Mouse (Mus musculus): Measurements from ENCODE around the gene Klkb1.
A peak's percentile ranks its signal among the peaks of the same experiment; 100 is the strongest.
"Not testable (repeated sequence)": the region's sequence is repeated elsewhere in the genome, so short reads cannot be mapped to it uniquely, and the experiment has no call there.

The Klkb1 gene

DNA sequence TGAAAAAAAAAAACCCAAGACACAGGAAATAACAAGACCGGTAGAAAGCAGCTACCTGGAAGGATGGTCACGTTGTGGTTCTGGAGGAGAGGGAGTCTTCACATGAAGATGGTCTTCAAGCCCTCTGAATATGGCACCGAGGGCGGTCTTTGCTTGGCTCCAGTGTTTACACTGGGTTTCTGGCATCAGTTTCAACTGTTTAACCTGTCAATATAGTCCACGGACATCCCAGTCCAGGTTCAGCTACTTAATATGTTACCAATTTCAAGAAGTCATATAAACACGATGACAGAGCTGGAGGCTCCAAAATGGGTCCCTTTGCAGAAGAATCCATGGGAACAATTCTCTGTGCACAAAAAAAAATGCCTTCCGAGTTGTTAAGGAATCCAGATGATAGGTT, at the start of gene Klkb1:
Klkb1 (minus strand) TSS at position 173 of the 400 bp plus-strand sequence.
- no peak for DNase-seq (ENCODE audit: low spot score in 2 of 2)

DNA sequence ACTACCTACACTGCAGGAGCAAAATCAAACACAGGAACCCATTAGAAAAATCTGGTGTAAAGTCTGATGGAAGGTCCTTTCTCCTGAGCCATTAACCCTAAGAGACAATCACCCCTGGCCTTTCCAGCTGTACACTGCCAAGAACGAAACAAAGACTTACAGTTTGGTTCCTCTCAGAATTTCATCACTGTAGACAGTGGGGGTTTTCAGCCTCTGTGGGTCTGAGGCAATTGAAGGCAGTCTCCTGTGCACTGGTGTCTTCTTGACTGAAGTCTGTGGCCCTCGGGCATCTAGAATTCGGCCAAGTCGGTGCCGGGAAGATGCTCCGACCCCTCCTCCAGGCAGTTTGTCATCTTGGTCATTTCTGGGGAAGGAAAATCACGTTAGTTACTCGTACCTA, 49.6 kb upstream of the Klkb1 start:
- DNase-seq (ENCODE audit: low spot score in 2 of 2) = no peak

DNA sequence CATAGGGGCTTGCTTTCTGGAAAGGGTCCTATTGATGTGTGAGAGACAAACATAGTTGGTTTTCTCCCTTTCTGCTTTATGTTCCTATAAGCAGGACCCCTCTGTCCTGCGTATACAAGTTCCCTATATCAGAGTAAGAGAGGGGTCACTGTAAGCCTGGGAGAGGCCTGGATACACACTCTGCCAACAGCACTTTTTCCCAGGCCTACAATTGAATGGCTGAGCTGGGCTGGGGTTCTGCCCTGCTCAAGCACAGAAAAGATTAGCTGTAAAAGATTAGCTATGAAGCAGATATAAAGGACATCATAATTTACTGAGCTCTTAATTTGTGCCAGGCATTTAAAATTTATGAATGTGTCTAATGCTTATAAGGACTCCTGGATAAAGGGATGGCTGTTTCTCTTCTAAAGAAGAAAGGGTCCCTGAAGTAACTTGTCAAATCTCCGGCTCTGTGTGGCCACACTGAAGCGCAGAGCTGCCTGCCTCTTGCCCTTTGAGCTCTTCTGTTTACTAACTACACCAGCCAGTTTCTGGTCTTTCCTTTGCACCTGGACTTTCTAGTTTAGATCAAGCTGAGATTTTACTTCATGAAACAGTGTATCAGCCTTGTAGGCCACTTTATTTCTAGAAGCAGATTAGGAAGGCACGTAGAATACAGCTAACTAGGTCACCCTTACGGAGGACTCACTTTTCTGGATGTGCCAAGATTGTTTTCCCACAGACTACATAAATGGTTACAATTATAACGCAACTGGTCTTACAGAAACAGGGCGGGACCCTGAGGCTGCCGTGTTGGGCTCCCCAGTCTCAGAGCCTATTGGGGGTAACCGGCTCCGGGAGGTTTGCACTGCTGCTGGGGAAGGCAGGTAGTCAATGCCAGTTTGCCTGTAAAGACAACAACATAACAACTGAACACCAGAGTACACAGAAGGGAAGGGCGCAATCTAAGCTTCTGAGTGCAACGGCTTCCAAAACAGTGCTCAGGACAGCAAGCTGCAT, 47.3 kb upstream of the Klkb1 start:
- no peak for DNase-seq (ENCODE audit: low spot score in 2 of 2)

DNA sequence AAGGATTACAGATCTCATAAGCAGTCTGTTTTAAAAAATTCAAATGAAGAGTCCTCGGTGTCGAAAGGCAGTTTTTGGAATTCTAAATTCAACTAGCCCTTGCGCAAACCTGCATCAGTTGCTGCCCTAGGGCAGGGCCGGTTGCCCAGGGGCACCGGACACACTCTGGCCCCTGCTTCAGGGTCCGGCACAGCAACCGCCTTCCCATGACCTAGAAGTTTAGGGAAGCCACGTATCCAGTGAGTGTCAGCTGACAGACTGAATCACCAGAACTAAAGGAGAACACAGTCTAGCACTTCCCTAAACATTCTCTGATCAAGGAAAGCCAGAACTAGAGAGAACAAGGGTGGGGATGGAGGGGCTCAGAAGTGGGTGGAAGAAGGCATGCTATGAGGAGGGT, 38.8 kb upstream of the Klkb1 start:
- no peak for DNase-seq (ENCODE audit: low spot score in 2 of 2)

DNA sequence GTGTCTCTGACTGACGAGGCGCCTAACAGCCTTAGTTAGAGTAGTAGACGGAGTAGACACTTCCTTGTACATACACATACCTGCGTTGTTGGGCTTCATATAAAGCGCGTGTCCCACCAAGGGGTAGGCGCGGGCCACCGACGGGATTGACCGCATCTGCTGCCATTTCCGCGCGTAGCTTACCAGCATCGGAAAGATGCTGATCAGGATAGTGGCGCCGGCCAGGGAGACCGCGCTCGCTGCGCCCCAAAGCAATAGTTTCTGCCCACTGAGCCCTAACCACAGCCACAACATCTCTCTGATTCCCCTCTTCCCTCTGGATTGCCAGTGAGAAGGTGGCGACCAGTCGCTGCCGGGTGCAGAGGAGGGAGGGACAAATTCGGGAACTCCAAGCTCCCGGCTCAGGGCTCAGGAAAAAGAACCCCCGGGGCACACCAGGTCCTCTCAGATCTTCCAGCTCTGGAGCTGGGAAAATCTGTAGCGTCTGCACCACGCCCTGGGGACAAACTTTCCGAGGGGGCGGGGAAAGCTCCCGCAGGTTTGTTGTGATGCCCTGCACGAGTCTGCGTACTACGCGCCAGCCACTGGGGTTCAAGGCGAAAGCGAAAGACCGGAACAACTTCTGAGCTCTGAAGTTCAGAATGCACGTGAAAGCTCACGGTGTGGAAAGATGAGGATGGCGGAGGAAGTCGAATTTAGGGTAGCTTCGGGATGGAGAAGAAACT, 38.2 kb upstream of the Klkb1 start, which contains the start of gene Cyp4v3:
Cyp4v3 (minus strand) TSS at position 532 of the 725 bp plus-strand sequence.
- peak; percentile 14 to 23 for DNase-seq (ENCODE audit: low spot score in 2 of 2)

DNA sequence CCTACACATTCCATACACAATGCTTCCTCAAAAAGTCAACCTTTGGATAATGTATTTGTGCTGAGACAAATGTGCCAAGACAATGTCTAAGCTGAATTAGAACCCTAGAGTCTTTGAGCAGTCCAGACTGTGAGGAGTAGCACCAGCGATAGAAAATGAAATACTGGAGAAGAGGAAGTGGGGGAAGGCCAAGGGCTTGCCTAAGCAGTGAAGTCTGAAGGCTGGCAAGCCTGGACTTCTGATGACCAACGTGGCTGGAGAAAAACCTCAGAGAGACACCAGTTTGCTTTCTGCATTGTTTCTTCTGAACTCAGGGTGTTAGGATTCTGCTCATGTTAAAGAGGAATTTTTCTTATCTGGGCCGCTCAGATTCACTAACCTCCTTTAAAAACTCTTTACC, 36.2 kb upstream of the Klkb1 start:
- no peak for DNase-seq (ENCODE audit: low spot score in 2 of 2)

DNA sequence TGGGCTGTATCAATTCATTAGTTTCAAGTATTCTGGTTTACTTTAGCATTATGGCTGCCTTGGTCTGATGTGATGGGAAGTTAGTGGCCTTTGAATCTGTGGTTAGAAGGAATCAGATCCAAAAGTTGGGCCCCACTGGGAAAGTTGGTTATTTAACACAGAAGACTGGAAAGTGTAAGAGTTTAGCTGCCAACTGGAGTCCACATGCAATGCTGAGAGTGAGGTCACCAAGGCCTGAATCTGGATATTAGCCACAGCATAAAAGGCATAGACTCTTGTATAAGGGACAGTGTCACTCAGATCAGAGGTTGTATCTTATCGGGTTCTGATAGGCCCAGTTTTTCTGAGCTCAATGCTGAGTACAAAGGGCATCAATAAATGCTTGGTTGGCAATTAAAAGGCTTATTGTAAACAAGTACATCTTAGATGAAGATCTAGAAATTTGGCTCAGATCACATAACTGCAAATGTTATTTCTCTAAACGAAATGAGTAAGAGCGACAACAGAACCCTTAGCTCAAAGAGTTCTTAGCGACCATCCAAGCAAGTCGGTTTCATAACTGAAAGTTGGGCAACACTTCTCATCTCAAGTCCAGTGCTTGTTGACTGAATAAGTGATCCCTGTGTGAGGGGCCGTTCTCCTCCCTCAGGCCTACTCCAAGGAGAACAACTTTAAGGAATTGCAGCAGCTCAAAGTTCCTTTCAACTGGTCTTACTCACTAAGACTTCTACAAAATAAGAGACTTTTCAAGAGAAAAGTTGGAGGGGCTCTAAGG, 34.7 kb upstream of the Klkb1 start:
- DNase-seq (ENCODE audit: low spot score in 2 of 2) = no peak

DNA sequence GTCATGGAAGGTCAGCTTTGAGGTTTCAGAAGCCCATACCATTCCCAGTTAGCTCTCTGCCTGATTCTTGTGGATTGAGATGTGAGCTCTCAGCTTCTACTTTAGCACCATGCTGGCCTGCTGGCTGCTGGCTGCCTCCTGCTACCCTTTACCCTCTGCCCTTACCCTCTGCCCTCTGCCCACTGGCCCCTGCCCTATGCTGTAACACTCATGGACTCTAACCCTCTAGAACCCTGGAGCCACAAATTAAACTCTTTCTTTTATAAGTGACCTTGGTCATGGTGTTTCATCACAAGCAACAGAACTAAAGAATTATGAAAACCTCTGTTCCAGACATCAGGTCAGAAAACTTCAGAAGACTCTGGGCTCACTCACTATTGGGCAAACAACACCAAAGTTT, 32.4 kb upstream of the Klkb1 start:
- DNase-seq (ENCODE audit: low spot score in 2 of 2) = not testable (repeated sequence)

DNA sequence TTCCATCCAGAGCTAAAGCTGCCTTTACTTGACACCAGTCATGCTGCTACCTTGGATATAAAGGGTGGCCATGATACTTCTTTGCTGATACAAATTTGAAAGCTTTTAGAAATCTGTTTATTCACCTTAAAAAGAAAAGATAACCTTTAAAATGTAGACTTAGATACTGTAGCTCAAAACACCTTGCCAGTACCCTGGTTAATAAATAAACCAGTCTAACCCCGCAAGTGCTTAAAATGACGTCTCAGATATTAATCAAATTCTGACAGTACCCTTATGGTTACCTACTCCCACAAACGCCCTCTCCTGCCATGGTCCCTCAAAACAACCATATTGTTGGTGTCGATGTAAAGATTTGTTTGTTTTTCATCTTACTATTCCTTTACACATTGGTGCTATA, 29.5 kb upstream of the Klkb1 start:
- DNase-seq (ENCODE audit: low spot score in 2 of 2) = no peak

DNA sequence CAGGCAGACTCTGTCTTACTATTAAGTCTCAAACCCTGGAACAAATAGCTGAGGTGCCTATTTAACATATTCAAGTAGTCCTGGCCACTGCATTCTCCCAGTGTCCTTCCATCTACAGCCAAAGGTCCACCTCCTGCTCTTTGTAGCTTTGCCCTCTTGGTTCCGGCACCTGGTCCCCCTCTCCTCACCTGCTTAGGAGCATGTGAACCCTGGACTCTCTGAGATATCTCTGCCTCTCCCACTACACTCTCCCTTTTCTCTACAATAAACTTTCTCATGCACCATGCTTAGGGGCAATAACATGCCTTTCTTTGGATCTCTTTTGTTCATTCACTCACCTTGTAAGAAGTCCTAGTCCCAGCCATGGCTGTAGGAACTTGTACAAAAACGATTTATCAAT, 26.7 kb upstream of the Klkb1 start:
- DNase-seq (ENCODE audit: low spot score in 2 of 2) = no peak

DNA sequence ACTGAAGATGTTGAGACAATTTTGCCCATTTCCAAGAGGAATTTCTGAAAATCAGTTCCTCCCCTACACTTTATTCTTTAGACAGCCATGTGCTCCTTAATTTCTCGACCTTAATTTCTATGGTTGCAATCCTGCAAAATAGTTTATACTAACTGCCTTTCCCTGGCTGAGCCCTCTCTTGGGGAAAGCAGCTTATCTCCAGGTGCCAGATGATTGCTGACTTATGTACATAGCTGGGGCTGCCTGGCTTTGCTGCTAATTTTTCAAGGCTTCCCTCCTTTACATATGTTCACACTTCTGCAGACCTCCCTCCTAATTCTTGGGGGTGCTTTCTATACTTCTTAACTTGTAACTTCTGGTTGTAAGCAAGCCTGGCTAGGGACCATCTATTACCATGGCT, 26.3 kb upstream of the Klkb1 start:
- DNase-seq (ENCODE audit: low spot score in 2 of 2) = no peak

DNA sequence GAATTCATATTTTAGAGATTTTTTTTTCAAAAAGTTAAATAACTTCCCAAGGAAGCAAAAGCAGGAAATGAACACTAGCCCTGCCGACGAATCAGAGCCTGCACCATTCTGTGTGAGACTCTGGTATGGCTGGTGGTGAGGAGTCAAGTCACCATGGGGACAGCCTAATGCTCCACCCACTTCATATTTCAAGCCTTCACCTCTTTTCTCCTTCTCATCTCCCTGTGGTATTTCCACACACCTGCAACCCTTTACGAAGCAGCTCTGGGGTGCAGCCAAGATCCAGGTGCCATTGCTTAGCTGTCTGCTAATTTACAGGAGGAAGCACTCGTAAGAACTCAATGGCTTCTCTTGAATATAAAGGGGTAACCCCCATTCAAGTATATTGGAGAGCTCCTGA, 16.3 kb upstream of the Klkb1 start:
- no peak for DNase-seq (ENCODE audit: low spot score in 2 of 2)

DNA sequence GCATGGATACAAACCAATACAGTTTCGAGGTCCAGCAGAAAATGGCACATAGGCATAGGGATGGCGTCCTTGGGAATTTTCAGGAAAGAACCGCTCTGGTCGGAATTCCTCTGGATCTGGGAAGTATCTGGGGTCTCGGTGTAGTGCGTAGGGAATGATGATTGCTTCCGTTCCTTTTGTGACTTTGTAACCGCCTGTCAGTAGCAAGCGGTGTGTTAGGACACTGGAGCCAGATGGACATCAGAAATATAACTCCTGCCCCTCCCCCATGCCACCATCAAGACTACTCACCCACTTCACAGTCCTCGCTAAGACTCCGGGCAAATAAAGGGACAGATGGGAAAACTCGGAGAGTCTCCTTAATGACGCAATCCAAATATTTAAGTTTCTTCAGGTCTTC, 13.7 kb upstream of the Klkb1 start, which contains the start of gene Gm45753:
Gm45753 (minus strand) TSS at position 101 of the 400 bp plus-strand sequence.
- no peak for DNase-seq (ENCODE audit: low spot score in 2 of 2)

DNA sequence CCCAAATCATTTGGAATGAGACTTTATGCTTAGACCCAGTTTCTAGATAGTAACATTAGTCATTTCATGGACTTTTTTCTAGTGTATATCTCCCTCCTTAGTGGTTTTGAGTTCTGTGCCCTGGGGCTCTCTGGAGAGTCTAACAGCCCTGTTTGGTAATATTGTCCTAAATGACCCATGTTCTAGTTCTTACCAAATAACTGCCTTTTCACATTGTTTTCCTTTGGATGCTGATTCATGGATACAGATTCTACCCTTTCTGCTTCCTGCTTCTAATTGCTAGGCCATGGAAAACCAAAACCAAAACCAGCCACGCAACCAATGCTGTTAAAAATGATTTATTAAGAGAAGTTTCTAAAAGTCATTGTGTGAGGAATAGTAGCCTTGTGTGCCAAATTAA, 10.8 kb upstream of the Klkb1 start:
- no peak for DNase-seq (ENCODE audit: low spot score in 2 of 2)

DNA sequence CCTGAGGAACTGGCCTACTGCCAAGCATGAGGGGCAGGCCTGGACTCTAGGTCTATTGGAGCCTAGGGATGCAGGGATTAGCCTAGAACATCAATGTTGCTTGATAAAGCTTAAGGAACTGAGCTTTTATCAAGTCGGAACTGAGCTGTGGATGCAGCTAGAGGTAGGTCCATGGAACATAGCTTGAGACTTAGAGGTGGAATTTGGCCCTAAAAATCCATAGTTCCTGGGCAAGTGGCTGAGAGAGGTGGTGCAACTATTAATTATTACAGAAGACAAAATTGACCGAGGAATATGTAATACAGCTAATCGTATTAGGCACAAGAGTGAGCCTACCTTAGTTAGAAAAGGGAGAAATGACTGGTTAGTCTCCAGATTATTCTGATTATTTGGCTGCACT, 9.7 kb upstream of the Klkb1 start:
- DNase-seq (ENCODE audit: low spot score in 2 of 2) = no peak

DNA sequence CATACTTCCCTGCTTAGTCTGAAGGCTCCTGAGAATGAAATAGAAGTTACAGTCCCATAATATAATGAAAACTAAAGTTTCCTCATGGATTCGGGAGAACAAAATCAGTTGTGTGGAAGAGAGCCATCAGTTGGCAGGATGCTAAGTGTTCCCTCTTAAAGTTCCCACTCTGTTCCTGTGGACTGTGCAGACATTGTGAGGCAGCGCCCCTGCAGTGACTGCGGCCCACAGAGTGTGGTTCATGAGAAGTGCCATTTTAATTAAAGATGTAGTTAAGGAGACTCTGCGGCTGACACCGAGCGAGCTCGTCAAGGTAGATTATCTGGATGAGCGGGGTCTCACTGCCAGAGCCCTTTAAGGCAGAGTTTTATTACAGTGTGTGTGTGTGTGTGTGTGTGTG, 7.7 kb upstream of the Klkb1 start:
- DNase-seq (ENCODE audit: low spot score in 2 of 2) = no peak

DNA sequence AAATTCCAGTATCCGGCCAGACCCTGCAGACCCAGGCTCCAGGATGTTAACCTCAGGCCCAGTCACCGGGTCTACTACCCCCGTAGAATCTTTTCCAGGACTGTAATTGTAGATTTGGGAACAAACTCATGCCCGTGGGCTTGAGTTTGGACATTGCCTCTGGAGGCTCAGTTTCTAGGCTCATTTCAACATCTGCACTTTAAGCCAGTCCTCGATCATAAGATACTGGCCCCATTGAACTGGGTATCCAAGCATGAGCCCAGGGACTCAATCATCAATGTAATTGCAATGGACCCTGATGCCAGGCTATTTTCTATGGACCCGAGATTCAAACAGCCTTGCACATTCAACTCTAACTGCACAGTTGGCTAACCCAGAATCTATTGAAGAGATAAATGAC, 617 bp upstream of the Klkb1 start:
- DNase-seq (ENCODE audit: low spot score in 2 of 2) = no peak

DNA sequence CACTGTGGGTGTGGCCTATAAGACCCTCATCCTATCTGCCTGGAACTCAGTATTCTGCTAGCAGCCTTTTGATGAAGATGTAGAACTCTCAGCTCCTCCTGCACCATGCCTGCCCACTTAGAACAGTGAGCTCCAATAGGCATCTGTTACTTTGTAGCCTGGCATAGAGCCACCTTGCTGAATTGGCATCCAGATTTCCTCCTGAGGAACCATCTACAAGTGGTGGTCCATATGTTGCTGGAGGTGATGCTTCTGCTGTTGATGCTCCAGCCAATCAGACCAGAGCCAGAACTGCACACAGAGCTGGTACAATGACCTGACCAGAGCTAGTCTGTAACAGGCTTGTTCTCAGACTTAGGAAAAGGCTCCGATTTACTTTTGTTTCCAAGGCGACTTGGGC, 2.9 kb downstream of the Klkb1 start:
- no peak for DNase-seq (ENCODE audit: low spot score in 2 of 2)

DNA sequence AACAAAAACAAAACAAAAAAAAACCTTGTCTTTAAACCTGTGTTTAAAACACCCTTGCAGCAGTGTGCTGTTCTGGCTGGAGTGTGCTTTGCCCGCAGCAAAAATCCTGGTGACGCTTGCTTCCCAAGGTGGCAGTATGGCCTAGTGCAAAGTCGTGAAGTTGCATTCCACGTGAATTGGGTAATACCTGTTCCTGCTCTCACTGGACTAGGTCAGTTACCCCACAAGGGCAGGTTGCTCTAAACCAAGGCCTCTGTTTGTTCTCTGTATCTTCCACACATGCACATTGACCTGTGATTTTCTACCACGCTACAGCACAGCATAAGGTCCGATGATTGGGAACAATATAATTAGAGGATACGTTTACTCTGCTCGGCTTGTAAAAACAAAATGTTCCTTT, 13.0 kb downstream of the Klkb1 start:
- DNase-seq (ENCODE audit: low spot score in 2 of 2) = no peak

DNA sequence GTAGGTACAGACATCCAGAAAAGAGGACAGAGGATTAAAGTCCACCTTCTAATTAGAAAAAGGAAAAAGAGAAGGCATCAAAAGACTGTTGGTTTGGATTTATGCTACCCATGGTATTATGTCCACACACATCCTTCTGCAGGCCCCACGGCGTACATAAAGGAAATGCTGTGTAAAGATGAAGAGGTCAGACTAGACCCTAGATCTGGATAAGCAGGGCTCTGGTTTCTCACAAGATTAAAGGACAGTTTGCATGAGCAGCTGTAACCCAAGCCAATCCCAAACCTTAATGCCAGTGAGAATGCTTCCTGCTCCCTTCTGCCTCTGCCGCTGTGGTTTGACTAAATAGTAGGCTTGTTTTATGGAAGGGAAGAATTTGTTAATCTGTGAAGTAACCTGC, 17.2 kb downstream of the Klkb1 start:
- no peak for DNase-seq (ENCODE audit: low spot score in 2 of 2)

DNA sequence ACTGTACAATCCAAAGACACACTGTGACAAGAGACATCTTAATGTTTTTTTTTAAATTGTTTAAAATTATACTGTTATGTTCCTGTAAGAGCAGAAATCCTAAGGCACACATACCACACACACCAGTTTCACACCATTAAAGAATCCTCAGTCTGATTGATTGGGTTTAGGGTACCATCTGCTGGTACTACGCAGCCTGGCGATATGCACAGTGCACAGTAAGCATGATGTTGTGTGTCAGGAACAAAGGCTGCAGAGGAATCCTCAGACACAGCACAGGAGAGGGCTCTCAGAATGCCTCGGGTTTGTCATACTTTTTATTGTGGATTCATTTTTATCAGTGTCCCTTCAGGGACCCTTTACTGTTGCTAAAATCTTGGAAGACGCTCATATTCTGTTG, 20.3 kb downstream of the Klkb1 start:
- DNase-seq (ENCODE audit: low spot score in 2 of 2) = no peak

DNA sequence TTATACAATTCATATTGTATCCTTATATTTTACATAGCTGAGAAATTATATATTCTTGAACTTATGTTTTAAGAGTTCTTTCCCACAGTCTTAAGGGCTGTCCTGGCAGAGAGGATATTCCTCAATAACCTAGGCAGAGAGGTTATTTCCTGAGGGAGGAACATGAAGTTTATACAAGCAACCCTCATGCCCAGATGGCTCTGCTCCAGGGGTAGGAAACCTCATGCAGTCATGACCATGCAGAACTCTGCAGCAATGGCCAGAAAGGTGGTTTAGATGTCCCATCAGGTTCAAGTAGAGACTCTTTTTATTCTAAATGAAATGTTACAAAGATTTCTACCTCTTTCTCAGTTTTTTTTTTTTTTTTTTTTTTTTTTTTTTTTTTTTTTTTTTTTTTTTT, 25.6 kb downstream of the Klkb1 start:
- no peak for DNase-seq (ENCODE audit: low spot score in 2 of 2)
